ENCODE assay signal across 24 mouse cellular contexts in the genomic region with DNA sequence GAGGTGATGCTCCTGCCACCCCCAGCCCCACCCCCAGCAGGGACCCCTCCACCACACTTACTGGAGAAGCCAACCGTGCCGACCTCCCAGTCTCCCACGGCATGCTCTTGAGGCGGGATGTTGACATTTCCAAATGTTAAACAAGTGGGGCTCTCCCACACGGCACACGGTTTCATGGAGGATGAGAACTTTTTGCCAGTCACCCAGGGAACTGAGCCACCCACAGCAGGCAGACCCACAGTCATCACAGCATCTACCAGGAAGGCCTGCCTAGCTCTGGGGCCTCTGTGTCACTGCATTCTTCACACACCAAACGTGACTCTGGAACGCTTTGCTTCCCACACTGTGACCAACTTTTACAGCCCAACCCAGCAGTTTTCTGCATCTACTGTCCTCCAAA.
"Had no signal": no experiment of that assay in that cellular context is flagged by ENCODE, and none has a peak within 500 bp of the region (broad histone marks: within the 10 kb centered on the region; RNA-seq: fewer than 3 reads in every experiment).

No protein-coding gene starts in this region.

- H3K4me2 ChIP-seq: heart, embryonic 12.5 days; hindbrain, embryonic 13.5 days; hindbrain, embryonic 15.5 days; limb, embryonic 13.5 days; limb, embryonic 15.5 days; liver, embryonic 12.5 days had no signal

- H3K9ac ChIP-seq: heart, embryonic 12.5 days; hindbrain, embryonic 13.5 days; hindbrain, embryonic 15.5 days; limb, embryonic 13.5 days; limb, embryonic 15.5 days; liver, embryonic 12.5 days; liver, embryonic 14.5 days had no signal

- H3K4me1 ChIP-seq: hindbrain, embryonic 15.5 days; limb, embryonic 15.5 days; liver, embryonic 12.5 days had no signal

- H3K4me3 ChIP-seq: gastrocnemius, adult 2 months; heart, embryonic 10.5 days; heart, embryonic 12.5 days; hindbrain, embryonic 10.5 days; hindbrain, embryonic 13.5 days; hindbrain, embryonic 15.5 days; limb, embryonic 13.5 days; limb, embryonic 15.5 days; liver, embryonic 12.5 days had no signal

- H3K36me3 ChIP-seq: heart, embryonic 10.5 days; heart, embryonic 12.5 days; hindbrain, embryonic 10.5 days; hindbrain, embryonic 13.5 days; hindbrain, embryonic 15.5 days; limb, embryonic 13.5 days; limb, embryonic 15.5 days; liver, embryonic 12.5 days had no signal

- H3K27me3 ChIP-seq: heart, embryonic 12.5 days; hindbrain, embryonic 13.5 days; hindbrain, embryonic 15.5 days; limb, embryonic 13.5 days; limb, embryonic 15.5 days; liver, embryonic 12.5 days had no signal

- H3K9me3 ChIP-seq: heart, embryonic 10.5 days; hindbrain, embryonic 10.5 days; hindbrain, embryonic 13.5 days; hindbrain, embryonic 15.5 days; limb, embryonic 15.5 days had no signal

- DNase-seq: gastrocnemius, adult 2 months; gastrocnemius, postnatal 10 days; gastrocnemius, postnatal 25 days; heart, adult 18-20 months; heart, postnatal 10 days; heart, postnatal 4 days; kidney, adult 18-20 months; kidney, adult 8-10 months; kidney, postnatal 14 days; kidney, postnatal 36 days; left cerebral cortex, postnatal 4 days; lung, adult 18-20 months had no signal

- H3K27ac ChIP-seq: gastrocnemius, adult 2 months; heart, embryonic 10.5 days; hindbrain, embryonic 13.5 days; hindbrain, embryonic 15.5 days; hindbrain, postnatal 0 days; kidney, postnatal 0 days; limb, embryonic 13.5 days; limb, embryonic 15.5 days; liver, embryonic 12.5 days; liver, embryonic 14.5 days had no signal

- ATAC-seq: hindbrain, postnatal 0 days; intestine, embryonic 16.5 days; liver, embryonic 12.5 days had no signal
